Comparison of ENCODE assay signal across 7 mouse cellular contexts in the genomic region with DNA sequence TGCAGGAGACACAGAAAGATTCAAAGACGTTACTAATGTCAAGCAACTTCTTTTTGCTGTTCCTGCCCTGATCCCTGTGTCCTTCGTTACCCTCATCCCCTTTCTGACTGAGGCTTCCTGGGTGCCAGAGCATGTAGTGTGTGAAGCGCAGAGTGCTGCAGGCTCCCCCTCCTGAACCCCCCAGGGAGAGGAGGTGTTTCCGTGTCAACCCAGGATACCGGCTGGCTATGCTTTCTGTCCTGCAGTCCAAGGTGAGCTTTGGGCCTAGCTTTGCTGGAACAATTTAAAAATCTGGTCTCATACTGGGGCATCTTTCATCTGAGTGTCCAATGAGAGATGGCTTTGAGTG.
DNase-seq lines count a peak whose midpoint lies in the region; ATAC-seq and TF ChIP-seq lines count a peak whose summit lies in the region.

No protein-coding gene starts in this region.

- H3K27ac ChIP-seq in heart, postnatal 0 days (ENCODE audit: low read depth), result no peak overlapping the region
- no peak overlapping the region for H3K27ac ChIP-seq in heart, adult 2 months
- H3K27ac ChIP-seq in midbrain, embryonic 12.5 days (replicated peaks), result no peak overlapping the region
- no peak overlapping the region for H3K27ac ChIP-seq in midbrain, embryonic 10.5 days (replicated peaks)
- H3K27ac ChIP-seq in hindbrain, embryonic 15.5 days (replicated peaks), result no peak overlapping the region

- intact Hi-C loops in heart, adult 2 months (cut with DNase I), result loop anchor here (1.0 to 5.0 kb wide), 3 partner anchors 36 to 162 kb away; no protein-coding TSS in a partner anchor

- no peak for DNase-seq in heart, postnatal 0 days (ENCODE audit: low spot score)
- DNase-seq in heart, adult 2 months, result no peak
- DNase-seq in midbrain, embryonic 10.5 days (ENCODE audit: low spot score), result no peak
- no peak for DNase-seq in urinary bladder, postnatal 25 days (ENCODE audit: low spot score)
- DNase-seq in thymus, postnatal 0 days (ENCODE audit: low spot score), result no peak

- no peak for TF ChIP-seq POLR2A in heart, adult 2 months (IDR thresholded peaks at IDR 0.05; ENCODE audit: insufficient read depth, low read depth, low read length)

- no peak for TF ChIP-seq CTCF in heart, postnatal 0 days (IDR thresholded peaks at IDR 0.05; ENCODE audit: low read depth)
- no peak for TF ChIP-seq CTCF in heart, adult 2 months (IDR thresholded peaks at IDR 0.05)

- H3K27me3 ChIP-seq in heart, postnatal 0 days (ENCODE audit: control insufficient read depth, insufficient read depth, low read length), result no peaks in the 10 kb centered on the region
- no peaks in the 10 kb centered on the region for H3K27me3 ChIP-seq in heart, adult 2 months (ENCODE audit: control insufficient read depth, insufficient read depth, low read length)
- peaks cover 5% of the 10 kb centered on the region; the same call in 1 of the 2 replicates for H3K27me3 ChIP-seq in midbrain, embryonic 12.5 days
- 0 out of 2 replicates have a peak, but pooled peaks cover 3% of the 10 kb centered on the region for H3K27me3 ChIP-seq in midbrain, embryonic 10.5 days (ENCODE audit: low read depth, poor library complexity, severe bottlenecking)
- no peaks in the 10 kb centered on the region for H3K27me3 ChIP-seq in hindbrain, embryonic 15.5 days

- H3K9me3 ChIP-seq in heart, postnatal 0 days (replicated peaks; ENCODE audit: control insufficient read depth, low read length), result no peaks in the 10 kb centered on the region
- H3K9me3 ChIP-seq in midbrain, embryonic 12.5 days, result no peaks in the 10 kb centered on the region
- H3K9me3 ChIP-seq in midbrain, embryonic 10.5 days (replicated peaks), result no peaks in the 10 kb centered on the region
- no peaks in the 10 kb centered on the region for H3K9me3 ChIP-seq in hindbrain, embryonic 15.5 days

- no peaks in the 10 kb centered on the region for H3K4me1 ChIP-seq in heart, postnatal 0 days (ENCODE audit: control insufficient read depth, insufficient read depth)
- H3K4me1 ChIP-seq in heart, adult 2 months (ENCODE audit: control insufficient read depth, insufficient read depth, low read length), result peaks cover 3% of the 10 kb centered on the region
- H3K4me1 ChIP-seq in midbrain, embryonic 12.5 days, result peaks cover 9% of the 10 kb centered on the region; the same call in 1 of the 2 replicates
- peaks cover 5% of the 10 kb centered on the region for H3K4me1 ChIP-seq in midbrain, embryonic 10.5 days
- peaks cover 7% of the 10 kb centered on the region; the same call in 1 of the 2 replicates for H3K4me1 ChIP-seq in hindbrain, embryonic 15.5 days (replicated peaks)

- 57% methylated on average over 5 of the region's 5 CpGs for WGBS in heart, postnatal 0 days
- WGBS in heart, adult 2 months, result 54% methylated on average over 5 of the region's 5 CpGs
- WGBS in midbrain, embryonic 12.5 days, result 60% methylated on average over 5 of the region's 5 CpGs
- 67% methylated on average over 5 of the region's 5 CpGs for WGBS in midbrain, embryonic 10.5 days
- 56% methylated on average over 5 of the region's 5 CpGs for WGBS in hindbrain, embryonic 15.5 days

- no peaks in the 10 kb centered on the region for H3K36me3 ChIP-seq in heart, postnatal 0 days (replicated peaks; ENCODE audit: control insufficient read depth, insufficient read depth, low read length)
- no peaks in the 10 kb centered on the region for H3K36me3 ChIP-seq in heart, adult 2 months (ENCODE audit: control insufficient read depth, insufficient read depth, low read length)
- H3K36me3 ChIP-seq in midbrain, embryonic 12.5 days, result no peaks in the 10 kb centered on the region
- no peaks in the 10 kb centered on the region for H3K36me3 ChIP-seq in midbrain, embryonic 10.5 days
- no peaks in the 10 kb centered on the region for H3K36me3 ChIP-seq in hindbrain, embryonic 15.5 days

- ATAC-seq in heart, postnatal 0 days (ENCODE audit: insufficient read depth, low read depth), result peak; percentile 7; the same call in 1 of the 2 replicates
- ATAC-seq in midbrain, embryonic 12.5 days (ENCODE audit: low FRiP score, low read depth), result 0 out of 2 replicates have a peak, but pooled peaks have one; percentile 34
- ATAC-seq in hindbrain, embryonic 15.5 days (ENCODE audit: low FRiP score, low read depth), result no peak; the same call in 1 of the 2 replicates

- no peak for TF ChIP-seq EP300 in heart, postnatal 0 days (IDR thresholded peaks at IDR 0.05; ENCODE audit: low read depth)
- TF ChIP-seq EP300 in heart, adult 2 months (IDR thresholded peaks at IDR 0.05; ENCODE audit: insufficient read depth, low read depth, low read length), result no peak

- no peak overlapping the region for H3K9ac ChIP-seq in heart, postnatal 0 days (replicated peaks; ENCODE audit: low read depth, low read length)
- H3K9ac ChIP-seq in heart, adult 2 months (ENCODE audit: low read depth, low read length), result no peak overlapping the region
- H3K9ac ChIP-seq in midbrain, embryonic 12.5 days (replicated peaks), result no peak overlapping the region
- H3K9ac ChIP-seq in hindbrain, embryonic 15.5 days, result no peak overlapping the region

- H3K4me3 ChIP-seq in heart, postnatal 0 days (ENCODE audit: low read depth, low read length), result no peak overlapping the region
- H3K4me3 ChIP-seq in heart, adult 2 months, result no peak overlapping the region
- 0 out of 2 replicates have a peak overlapping the region, but pooled peaks have one; percentile 7 for H3K4me3 ChIP-seq in midbrain, embryonic 12.5 days
- H3K4me3 ChIP-seq in midbrain, embryonic 10.5 days, result no peak overlapping the region
- no peak overlapping the region for H3K4me3 ChIP-seq in hindbrain, embryonic 15.5 days

- no peaks in the 10 kb centered on the region for H3K79me2 ChIP-seq in heart, adult 2 months (replicated peaks; ENCODE audit: control insufficient read depth, insufficient read depth, low read length)

- H3K4me2 ChIP-seq in heart, postnatal 0 days (ENCODE audit: low read depth, low read length), result no peak overlapping the region
- no peak overlapping the region for H3K4me2 ChIP-seq in midbrain, embryonic 12.5 days (replicated peaks)
- 0 out of 2 replicates have a peak overlapping the region, but pooled peaks have one; percentile 14 for H3K4me2 ChIP-seq in hindbrain, embryonic 15.5 days
